ENCODE assay signal across 16 mouse cellular contexts in the genomic region with DNA sequence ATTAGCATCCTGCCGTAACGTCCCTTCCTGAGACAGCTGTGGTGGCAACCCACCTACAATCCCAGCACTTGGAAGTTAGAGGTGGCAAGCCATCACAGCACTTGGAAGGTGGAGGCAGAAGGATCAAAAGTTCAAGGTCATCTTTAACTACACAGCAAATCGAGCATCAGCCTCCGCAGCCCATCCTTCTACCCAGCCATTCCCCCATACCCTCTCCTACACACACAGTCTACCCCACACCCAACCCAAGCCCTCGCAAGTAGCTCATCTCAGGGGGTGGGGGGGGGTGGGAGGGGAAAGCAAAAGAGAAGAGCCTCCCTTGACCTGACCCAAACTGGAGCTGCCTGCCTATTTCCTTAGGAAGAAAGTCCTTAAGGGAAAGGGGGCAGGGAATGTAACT. TPM values are rescaled to one million over a fixed set of nuclear protein-coding genes. Genes with fewer than 3 reads are reported as not detected.
DNase-seq lines count a peak whose midpoint lies in the region.
"Had no signal": no experiment of that assay in that cellular context is flagged by ENCODE, and none has a peak within 500 bp of the region (broad histone marks: within the 10 kb centered on the region; RNA-seq: fewer than 3 reads in every experiment).

No protein-coding gene starts in this region.

- H3K4me3 ChIP-seq in heart, embryonic 10.5 days = no peak overlapping the region
- no peak overlapping the region for H3K4me3 ChIP-seq in midbrain, embryonic 10.5 days

- DNase-seq in heart, adult 11 months = peak; percentile 91
- no peak for DNase-seq in heart, embryonic 10.5 days (ENCODE audit: low spot score)
- DNase-seq in ES-CJ7 (ENCODE audit: low read depth, low spot score) = peak; percentile 67
- DNase-seq in ZHBTc4 (ENCODE audit: low read depth, low spot score) = peak; percentile 45
- no peak for DNase-seq in right cerebral cortex, postnatal 36 days (ENCODE audit: low spot score in 2 of 2)
- no peak for DNase-seq in midbrain, embryonic 10.5 days (ENCODE audit: low spot score)
- DNase-seq: adrenal gland, adult 2 months; adrenal gland, adult 8-10 months; adrenal gland, postnatal 10 days; adrenal gland, postnatal 14 days; adrenal gland, postnatal 25 days; adrenal gland, postnatal 36 days; B cell, adult 2 months; cerebellum, adult 18-20 months had no signal

- H3K27ac ChIP-seq in heart, embryonic 10.5 days = no peak overlapping the region
- H3K27ac ChIP-seq in midbrain, embryonic 10.5 days (replicated peaks) = no peak overlapping the region

- no peaks in the 10 kb centered on the region for H3K9me3 ChIP-seq in heart, embryonic 10.5 days
- no peaks in the 10 kb centered on the region for H3K9me3 ChIP-seq in midbrain, embryonic 10.5 days (replicated peaks)
- H3K9me3 ChIP-seq: G1E had no signal

- peaks cover 25% of the 10 kb centered on the region for H3K27me3 ChIP-seq in heart, embryonic 10.5 days (ENCODE audit: insufficient read depth, poor library complexity, severe bottlenecking)
- peaks cover 9% of the 10 kb centered on the region for H3K27me3 ChIP-seq in midbrain, embryonic 10.5 days (ENCODE audit: low read depth, poor library complexity, severe bottlenecking)
- H3K27me3 ChIP-seq: Patski had no signal

- H3K36me3 ChIP-seq in heart, embryonic 10.5 days = no peaks in the 10 kb centered on the region
- no peaks in the 10 kb centered on the region for H3K36me3 ChIP-seq in midbrain, embryonic 10.5 days
- H3K36me3 ChIP-seq: G1E had no signal

- peaks cover 5% of the 10 kb centered on the region for H3K4me1 ChIP-seq in heart, embryonic 10.5 days
- H3K4me1 ChIP-seq in midbrain, embryonic 10.5 days = peaks cover 13% of the 10 kb centered on the region

- WGBS in heart, embryonic 10.5 days = 81% methylated on average over 5 of the region's 5 CpGs
- WGBS in midbrain, embryonic 10.5 days = 91% methylated on average over 5 of the region's 5 CpGs

RNA-seq across cellular contexts. Expression of a gene that starts 25.3 kb away (rescaled TPM):
- 118 and 165 TPM in 2 replicates for polyA plus RNA-seq in heart, embryonic 10.5 days (2016; fragmentation: Nextera tagmentation; extraction: Ambion mirVana)
- polyA plus RNA-seq in midbrain, embryonic 10.5 days (2016; fragmentation: Nextera tagmentation; extraction: Ambion mirVana) = 31.6 and 31.7 TPM in 2 replicates

RNA-seq across cellular contexts. Expression of a gene that starts 40.6 kb away (rescaled TPM):
- polyA plus RNA-seq in heart, embryonic 10.5 days (2016; fragmentation: Nextera tagmentation; extraction: Ambion mirVana) = 1.0 and 4.5 TPM in 2 replicates
- polyA plus RNA-seq in midbrain, embryonic 10.5 days (2016; fragmentation: Nextera tagmentation; extraction: Ambion mirVana) = 34.2 and 38.6 TPM in 2 replicates
- polyA plus RNA-seq: G1E had no signal

Comparison
In these comparisons a context has a peak if more than half of its experiments do, and no peak if none do; other contexts are left out.
1. DNase-seq: peak in heart, adult 11 months (single experiment), ES-CJ7 (single experiment) and ZHBTc4 (single experiment); none in heart, embryonic 10.5 days (single experiment), right cerebral cortex, postnatal 36 days (0 of 2) and midbrain, embryonic 10.5 days (single experiment).